Mouse (Mus musculus) heart, embryonic 16.5 days (tissue): ENCODE measurements at regions not wholly inside any gene's neighbourhood (a gene's known extent, or its start where the extent isn't known, plus 50 kb on each side); places are given as distances from the start of the nearest gene placed in this dataset.

Source experiments
- ATAC-seq: fragments of 200-750 bp; cut with Nextera tagmentation; replicated peaks from 2 replicates; pipeline ENCODE4 v1.8.0; 2017; ENCODE audit warnings: moderate number of reproducible peaks; ENCODE audit not compliant: insufficient read depth, low FRiP score; ENCODE audit errors: extremely low read depth
- H3K27ac ChIP-seq: fragments of 300-500 bp; sonication (generic); 2 replicates; pipeline ENCODE4 v1.5.1; 2014; ENCODE audit warnings: mild to moderate bottlenecking, low read length, control low read depth, moderate library complexity
- H3K27me3 ChIP-seq: fragments of 300-500 bp; sonication (generic); 2 replicates; pipeline ENCODE4 v1.6.1; 2014; ENCODE audit warnings: low read length, mixed read lengths; ENCODE audit not compliant: control insufficient read depth, insufficient read depth
- H3K36me3 ChIP-seq: fragments of 300-500 bp; sonication (generic); 2 replicates; pipeline ENCODE4 v1.6.1; 2014; ENCODE audit not compliant: control insufficient read depth, insufficient read depth
- H3K4me1 ChIP-seq: fragments of 300-500 bp; sonication (generic); 2 replicates; pipeline ENCODE4 v1.6.1; 2014; ENCODE audit warnings: low read length, mixed read lengths; ENCODE audit not compliant: control insufficient read depth, insufficient read depth
- H3K4me2 ChIP-seq: fragments of 300-500 bp; sonication (generic); 2 replicates; pipeline ENCODE4 v1.6.1; 2014; ENCODE audit warnings: low read depth, mild to moderate bottlenecking, control low read depth, low read length
- H3K4me3 ChIP-seq: fragments of 300-500 bp; sonication (generic); 2 replicates; pipeline ENCODE4 v1.5.1; 2014; ENCODE audit warnings: mild to moderate bottlenecking, control low read depth, low read length
- H3K9ac ChIP-seq: fragments of 300-500 bp; sonication (generic); 2 replicates; pipeline ENCODE4 v1.6.1; 2014; ENCODE audit warnings: low read length, control low read depth
- H3K9me3 ChIP-seq: fragments of 300-500 bp; sonication (generic); replicated peaks from 2 replicates; pipeline ENCODE4 v1.6.1; 2016; ENCODE audit warnings: low read length; ENCODE audit not compliant: control insufficient read depth
- WGBS: fragments of 180-500 bp; shearing (Covaris S2); extraction: QIAGEN DNeasy Blood & Tissue Kit; methylation state at CpG from one replicate; pipeline ENCODE4 v1.1.7; 2014; 5-methylcytosine and 5-hydroxymethylcytosine counted together

GRCm38 (mm10) chr1:88879367-88879766 lies 177.3 kb upstream of the Arl4c start:
- WGBS, result 76% methylated on average over 5 of the region's 5 CpGs
- Histone ChIP-seq H3K27me3 (no peaks in the 10 kb centered on the region), H3K9me3 (no peaks in the 10 kb centered on the region), H3K4me2 (no peak overlapping the region), H3K36me3 (no peaks in the 10 kb centered on the region), H3K27ac (no peak overlapping the region), H3K4me1 (no peaks in the 10 kb centered on the region), H3K9ac (no peak overlapping the region), H3K4me3 (no peak overlapping the region)
- no peak for ATAC-seq

- Histone ChIP-seq H3K27ac (no peak overlapping the region), H3K4me2 (no peak overlapping the region), H3K9ac (no peak overlapping the region), H3K27me3 (no peaks in the 10 kb centered on the region), H3K9me3 (no peaks in the 10 kb centered on the region), H3K4me3 (no peak overlapping the region), H3K4me1 (no peaks in the 10 kb centered on the region), H3K36me3 (no peaks in the 10 kb centered on the region)
- ATAC-seq, result no peak
- WGBS, result 88% methylated on average over 4 of the region's 4 CpGs
Observed at GRCm38 (mm10) chr1:88891041-88891440, 179.2 kb upstream of the Sh3bp4 start.

- H3K27me3 ChIP-seq, result no peaks in the 10 kb centered on the region
- H3K9ac ChIP-seq, result no peak overlapping the region
- H3K4me2 ChIP-seq, result no peak overlapping the region
- no peak for ATAC-seq
- no peak overlapping the region for H3K27ac ChIP-seq
- 75% methylated on average over 8 of the region's 8 CpGs for WGBS
- peaks cover 4% of the 10 kb centered on the region for H3K4me1 ChIP-seq
- no peaks in the 10 kb centered on the region for H3K9me3 ChIP-seq
- no peak overlapping the region for H3K4me3 ChIP-seq
- no peaks in the 10 kb centered on the region for H3K36me3 ChIP-seq
Observed at GRCm38 (mm10) chr1:88902426-88902825, 167.8 kb upstream of the Sh3bp4 start.

- no peaks in the 10 kb centered on the region for H3K27me3 ChIP-seq
- H3K4me3 ChIP-seq, result no peak overlapping the region
- no peaks in the 10 kb centered on the region for H3K9me3 ChIP-seq
- peaks cover 4% of the 10 kb centered on the region for H3K4me1 ChIP-seq
- no peak overlapping the region for H3K27ac ChIP-seq
- no peak overlapping the region for H3K4me2 ChIP-seq
- H3K36me3 ChIP-seq, result no peaks in the 10 kb centered on the region
- WGBS, result 92% methylated on average over 14 of the region's 14 CpGs
- H3K9ac ChIP-seq, result no peak overlapping the region
- ATAC-seq, result no peak
Observed at GRCm38 (mm10) chr1:88907766-88908463, 162.3 kb upstream of the Sh3bp4 start.

DNA sequence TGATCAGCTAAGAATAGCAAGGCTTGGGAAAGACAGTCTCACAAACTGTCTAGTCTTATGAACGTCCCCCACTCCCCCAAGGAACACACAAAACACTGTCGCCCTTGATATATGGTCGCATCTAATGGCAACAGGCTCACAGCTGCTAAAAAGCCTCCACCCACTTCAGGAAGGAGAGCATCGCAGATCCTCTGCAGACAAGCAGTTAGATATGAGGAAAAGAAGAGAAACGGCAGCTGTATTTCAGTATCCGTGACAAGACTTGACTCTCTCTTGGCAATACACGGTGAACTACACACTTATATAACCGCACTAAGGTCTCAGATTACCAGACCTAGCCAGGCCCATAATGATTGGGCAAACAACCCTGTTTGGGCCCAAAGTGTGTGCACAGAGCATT lies 161.5 kb upstream of the Sh3bp4 start:
- Histone ChIP-seq H3K4me1 (peaks cover 4% of the 10 kb centered on the region), H3K36me3 (no peaks in the 10 kb centered on the region), H3K9me3 (no peaks in the 10 kb centered on the region; the same call in 1 of the 2 replicates), H3K27ac (no peak overlapping the region), H3K4me3 (no peak overlapping the region), H3K9ac (no peak overlapping the region), H3K4me2 (no peak overlapping the region), H3K27me3 (no peaks in the 10 kb centered on the region)
- ATAC-seq, result no peak
- 66% methylated on average over 8 of the region's 8 CpGs for WGBS

GRCm38 (mm10) chr1:88909314-88909713 lies 160.9 kb upstream of the Sh3bp4 start:
- Histone ChIP-seq H3K9me3 (peaks cover 4% of the 10 kb centered on the region), H3K4me2 (no peak overlapping the region), H3K9ac (no peak overlapping the region), H3K27me3 (no peaks in the 10 kb centered on the region), H3K4me1 (peaks cover 4% of the 10 kb centered on the region), H3K4me3 (no peak overlapping the region), H3K36me3 (no peaks in the 10 kb centered on the region), H3K27ac (no peak overlapping the region)
- ATAC-seq, result no peak
- 75% methylated on average over 4 of the region's 4 CpGs for WGBS

GRCm38 (mm10) chr1:88909864-88910573 lies 160.2 kb upstream of the Sh3bp4 start:
- peaks cover 5% of the 10 kb centered on the region for H3K9me3 ChIP-seq
- no peak for ATAC-seq
- WGBS, result 58% methylated on average over 6 of the region's 6 CpGs

DNA sequence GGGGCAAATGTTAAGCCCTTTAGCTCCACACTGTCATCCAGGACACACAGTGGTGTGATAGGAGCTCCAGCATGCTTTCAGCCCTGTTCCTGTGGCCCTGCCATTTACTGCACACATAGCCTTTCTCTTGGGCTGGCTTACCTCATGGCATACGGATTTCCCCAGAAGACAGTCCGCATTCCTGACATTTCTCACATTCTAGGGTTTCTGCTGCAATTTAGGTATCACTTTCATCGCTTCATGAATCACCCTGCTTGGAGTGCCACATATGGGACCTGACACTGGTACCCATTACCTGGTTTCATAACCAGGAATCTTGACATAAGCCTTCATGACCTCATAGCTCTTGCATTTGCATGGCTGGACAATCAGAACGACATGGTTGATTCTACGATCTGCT lies 158.5 kb upstream of the Sh3bp4 start:
- WGBS, result 58% methylated on average over 5 of the region's 5 CpGs
- ATAC-seq, result no peak
- Histone ChIP-seq H3K27me3 (no peaks in the 10 kb centered on the region), H3K9ac (no peak overlapping the region), H3K9me3 (peaks cover 5% of the 10 kb centered on the region), H3K4me2 (no peak overlapping the region), H3K4me3 (no peak overlapping the region), H3K27ac (no peak overlapping the region), H3K4me1 (peaks cover 4% of the 10 kb centered on the region), H3K36me3 (no peaks in the 10 kb centered on the region)

More at GRCm38 (mm10) chr1:88909864-88910573, 160.2 kb upstream of the Sh3bp4 start:
- H3K4me1 ChIP-seq, result peaks cover 4% of the 10 kb centered on the region
- no peaks in the 10 kb centered on the region for H3K27me3 ChIP-seq
- H3K36me3 ChIP-seq, result no peaks in the 10 kb centered on the region
- H3K27ac ChIP-seq, result no peak overlapping the region
- H3K4me3 ChIP-seq, result no peak overlapping the region
- H3K4me2 ChIP-seq, result no peak overlapping the region
- H3K9ac ChIP-seq, result no peak overlapping the region

- 74% methylated on average over 4 of the region's 4 CpGs for WGBS
- peaks cover 5% of the 10 kb centered on the region for H3K9me3 ChIP-seq
- no peak overlapping the region for H3K9ac ChIP-seq
- H3K4me2 ChIP-seq, result no peak overlapping the region
- H3K4me1 ChIP-seq, result no peaks in the 10 kb centered on the region
- no peaks in the 10 kb centered on the region for H3K36me3 ChIP-seq
- no peaks in the 10 kb centered on the region for H3K27me3 ChIP-seq
- no peak overlapping the region for H3K27ac ChIP-seq
- no peak overlapping the region for H3K4me3 ChIP-seq
- ATAC-seq, result no peak
Observed at GRCm38 (mm10) chr1:88916531-88917050, 153.6 kb upstream of the Sh3bp4 start.
